ENCODE assay signal across 8 mouse cellular contexts in genomic region chr16:56038090-56038489, GRCm38 (mm10). TPM values are rescaled to one million over a fixed set of nuclear protein-coding genes. Genes with fewer than 3 reads are reported as not detected.
DNase-seq lines count a peak whose midpoint lies in the region; ATAC-seq and TF ChIP-seq lines count a peak whose summit lies in the region.

No protein-coding gene starts in this region.

- peaks cover 38% of the 10 kb centered on the region for H3K79me2 ChIP-seq in myocyte (ENCODE audit: control insufficient read depth, insufficient read depth)

- peak overlapping the region; percentile 35 for H3ac ChIP-seq in myocyte (ENCODE audit: control insufficient read depth, insufficient read length)

- no peaks in the 10 kb centered on the region for H3K27me3 ChIP-seq in embryonic facial prominence, embryonic 12.5 days
- H3K27me3 ChIP-seq in intestine, embryonic 14.5 days (replicated peaks; ENCODE audit: control insufficient read depth, insufficient read depth, low read length), result no peaks in the 10 kb centered on the region
- H3K27me3 ChIP-seq in myocyte (ENCODE audit: control insufficient read depth, insufficient read depth, insufficient read length), result no peaks in the 10 kb centered on the region

- peak overlapping the region; percentile 87 for H3K27ac ChIP-seq in left cerebral cortex, adult 2 months
- peak overlapping the region; percentile 93 for H3K27ac ChIP-seq in embryonic facial prominence, embryonic 12.5 days
- peak overlapping the region; percentile 88 for H3K27ac ChIP-seq in intestine, embryonic 14.5 days (ENCODE audit: low read depth)

- TF ChIP-seq POLR2A in myocyte (IDR thresholded peaks at IDR 0.05; ENCODE audit: insufficient read length, low read depth), result no peak

- peaks cover 4% of the 10 kb centered on the region; the same call in 1 of the 2 replicates for H3K4me1 ChIP-seq in embryonic facial prominence, embryonic 12.5 days
- peaks cover 8% of the 10 kb centered on the region for H3K4me1 ChIP-seq in intestine, embryonic 14.5 days (replicated peaks; ENCODE audit: control insufficient read depth, insufficient read depth, low read length)

- peak overlapping the region; percentile 76 for H3K4me2 ChIP-seq in embryonic facial prominence, embryonic 12.5 days (replicated peaks)
- peak overlapping the region; percentile 88 for H3K4me2 ChIP-seq in intestine, embryonic 14.5 days (ENCODE audit: low read length)
- peak overlapping the region; percentile 70 for H3K4me2 ChIP-seq in myocyte (ENCODE audit: low read depth)

- no peaks in the 10 kb centered on the region for H3K9me3 ChIP-seq in embryonic facial prominence, embryonic 12.5 days
- H3K9me3 ChIP-seq in intestine, embryonic 14.5 days (ENCODE audit: control insufficient read depth, low read length), result no peaks in the 10 kb centered on the region

- peak overlapping the region; percentile 82 for H3K9ac ChIP-seq in embryonic facial prominence, embryonic 12.5 days
- peak overlapping the region; percentile 89 for H3K9ac ChIP-seq in intestine, embryonic 14.5 days (ENCODE audit: low read length)

- H3K36me3 ChIP-seq in embryonic facial prominence, embryonic 12.5 days, result peaks cover 16% of the 10 kb centered on the region; the same call in 1 of the 2 replicates
- peaks cover 21% of the 10 kb centered on the region for H3K36me3 ChIP-seq in intestine, embryonic 14.5 days (ENCODE audit: control insufficient read depth, insufficient read depth, low read length)
- peaks cover 15% of the 10 kb centered on the region for H3K36me3 ChIP-seq in myocyte (ENCODE audit: control insufficient read depth, insufficient read depth)

- ATAC-seq in embryonic facial prominence, embryonic 12.5 days (ENCODE audit: insufficient number of reproducible peaks, insufficient read depth, low FRiP score, low TSS enrichment), result peak; percentile 54; the same call in 1 of the 2 replicates
- ATAC-seq in intestine, embryonic 14.5 days (replicated peaks; ENCODE audit: low FRiP score, low TSS enrichment, low read depth), result 0 out of 2 replicates have a peak, but pooled peaks have one; percentile 47
- ATAC-seq in erythroid progenitor cell, adult 5-6 weeks (replicated peaks; ENCODE audit: low FRiP score, poor library complexity, severe bottlenecking), result no peak

- no peak for TF ChIP-seq CTCF in left cerebral cortex, adult 2 months (IDR thresholded peaks at IDR 0.05)

- no peak for DNase-seq in left cerebral cortex, adult 2 months (ENCODE audit: extremely low spot score in 1 of 2, low spot score in 2 of 2)
- no peak for DNase-seq in left cerebral cortex, postnatal 25 days (ENCODE audit: low spot score in 2 of 2)
- no peak for DNase-seq in intestine, embryonic 14.5 days (ENCODE audit: low spot score)
- DNase-seq in testis, postnatal 14 days (ENCODE audit: low spot score), result no peak
- DNase-seq in cerebellum, postnatal 25 days, result no peak

- peak overlapping the region; percentile 91 for H3K4me3 ChIP-seq in left cerebral cortex, adult 2 months
- peak overlapping the region; percentile 92 for H3K4me3 ChIP-seq in embryonic facial prominence, embryonic 12.5 days
- peak overlapping the region; percentile 96 for H3K4me3 ChIP-seq in intestine, embryonic 14.5 days (ENCODE audit: low read depth, low read length)
- peak overlapping the region; percentile 96 for H3K4me3 ChIP-seq in myocyte

- intact Hi-C loops in left cerebral cortex, adult 2 months (cut with DNase I), result no loop called here
- intact Hi-C loops in left cerebral cortex, postnatal 25 days (cut with DNase I), result no loop called here

- 29% methylated on average over 8 of the region's 8 CpGs for WGBS in embryonic facial prominence, embryonic 12.5 days
- 29% methylated on average over 8 of the region's 8 CpGs for WGBS in intestine, embryonic 14.5 days

TF ChIP-seq in myocyte, 11 proteins besides CTCF, POLR2A, EP300 and RAD21:
- TF ChIP-seq MAX (IDR thresholded peaks at IDR 0.05; ENCODE audit: low read depth) (no peak), POLR2AphosphoS2 (IDR thresholded peaks at IDR 0.05; ENCODE audit: insufficient read length, low read depth) (no peak), MYOD1 (IDR thresholded peaks at IDR 0.05; ENCODE audit: control insufficient read depth in 1 of 3, insufficient read length in 2 of 3, low read depth in 2 of 3) (no peak), SRF (IDR thresholded peaks at IDR 0.05; ENCODE audit: control insufficient read depth, insufficient read length, low read depth) (no peak), USF1 (IDR thresholded peaks at IDR 0.05; ENCODE audit: low read depth) (no peak), TCF12 (IDR thresholded peaks at IDR 0.05; ENCODE audit: insufficient read depth, poor library complexity, severe bottlenecking) (no peak), CEBPB (IDR thresholded peaks at IDR 0.05; ENCODE audit: insufficient read depth, poor library complexity, severe bottlenecking) (no peak), E2F4 (IDR thresholded peaks at IDR 0.05; ENCODE audit: insufficient read depth) (no peak), REST (IDR thresholded peaks at IDR 0.05; ENCODE audit: insufficient read depth, insufficient read length) (no peak)

RNA-seq across cellular contexts. Expression of gene Trmt10c, which starts 0.5 kb away (rescaled TPM):
- total RNA-seq in left cerebral cortex, adult 2 months (2021), result 10 to 100 TPM in 1 of 2 experiments, 1 to 10 TPM in 1; 9.6 to 10.2 TPM
- total RNA-seq in left cerebral cortex, postnatal 25 days (2021), result 1 to 10 TPM; 9.5 to 9.8 TPM
- 28.5 and 31.5 TPM in 2 replicates for polyA plus RNA-seq in embryonic facial prominence, embryonic 12.5 days (2016; fragmentation: Nextera tagmentation; extraction: Ambion mirVana)
- polyA plus RNA-seq in intestine, embryonic 14.5 days (2014; fragmentation: Nextera tagmentation; extraction: Ambion mirVana), result 28.5 and 29.6 TPM in 2 replicates
- 6.0 TPM for polyA plus RNA-seq in myocyte (2012; fragmentation: generic; extraction: Trizol)
- total RNA-seq in erythroid progenitor cell, adult 5-6 weeks (2015; ENCODE audit: low replicate concordance), result 5.4 and 15.1 TPM in 2 replicates
- total RNA-seq in erythroid progenitor cell, adult 5-6 weeks (2017; ENCODE audit: low replicate concordance), result 4.0 and 9.4 TPM in 2 replicates

RNA-seq across cellular contexts. Expression of gene Pcnp, which starts 8.6 kb away (rescaled TPM):
- total RNA-seq in left cerebral cortex, adult 2 months (2021), result 100 to 1,000 TPM; 164 to 167 TPM
- total RNA-seq in left cerebral cortex, postnatal 25 days (2021), result 100 to 1,000 TPM; 154 to 167 TPM
- 263 and 281 TPM in 2 replicates for polyA plus RNA-seq in embryonic facial prominence, embryonic 12.5 days (2016; fragmentation: Nextera tagmentation; extraction: Ambion mirVana)
- 195 and 219 TPM in 2 replicates for polyA plus RNA-seq in intestine, embryonic 14.5 days (2014; fragmentation: Nextera tagmentation; extraction: Ambion mirVana)
- 39.1 TPM for polyA plus RNA-seq in myocyte (2012; fragmentation: generic; extraction: Trizol)
- 75.0 and 95.2 TPM in 2 replicates for total RNA-seq in erythroid progenitor cell, adult 5-6 weeks (2015; ENCODE audit: low replicate concordance)
- 97.5 and 100.0 TPM in 2 replicates for total RNA-seq in erythroid progenitor cell, adult 5-6 weeks (2017; ENCODE audit: low replicate concordance)

RNA-seq across cellular contexts. Expression of gene Senp7, which starts 10.0 kb away (rescaled TPM):
- 10 to 100 TPM; 41.7 to 44.4 TPM for total RNA-seq in left cerebral cortex, adult 2 months (2021)
- 10 to 100 TPM; 41.8 to 42.5 TPM for total RNA-seq in left cerebral cortex, postnatal 25 days (2021)
- 45.0 and 45.4 TPM in 2 replicates for polyA plus RNA-seq in embryonic facial prominence, embryonic 12.5 days (2016; fragmentation: Nextera tagmentation; extraction: Ambion mirVana)
- polyA plus RNA-seq in intestine, embryonic 14.5 days (2014; fragmentation: Nextera tagmentation; extraction: Ambion mirVana), result 28.0 and 31.0 TPM in 2 replicates
- 4.0 TPM for polyA plus RNA-seq in myocyte (2012; fragmentation: generic; extraction: Trizol)
- total RNA-seq in erythroid progenitor cell, adult 5-6 weeks (2015; ENCODE audit: low replicate concordance), result 96.2 and 108 TPM in 2 replicates
- total RNA-seq in erythroid progenitor cell, adult 5-6 weeks (2017; ENCODE audit: low replicate concordance), result 99.2 and 106 TPM in 2 replicates
